Mouse (Mus musculus) hindlimb bud, embryonic 11.5 days (tissue): Measurements from ENCODE around the gene Gm45711.

ENCODE experiments used
- DNase-seq: peaks from one replicate; pipeline ENCODE4 v3.0.0-alpha.2; 2012; ENCODE audit warnings: low read depth, low spot score; ENCODE audit errors: extremely low spot score

The Gm45711 gene

DNA sequence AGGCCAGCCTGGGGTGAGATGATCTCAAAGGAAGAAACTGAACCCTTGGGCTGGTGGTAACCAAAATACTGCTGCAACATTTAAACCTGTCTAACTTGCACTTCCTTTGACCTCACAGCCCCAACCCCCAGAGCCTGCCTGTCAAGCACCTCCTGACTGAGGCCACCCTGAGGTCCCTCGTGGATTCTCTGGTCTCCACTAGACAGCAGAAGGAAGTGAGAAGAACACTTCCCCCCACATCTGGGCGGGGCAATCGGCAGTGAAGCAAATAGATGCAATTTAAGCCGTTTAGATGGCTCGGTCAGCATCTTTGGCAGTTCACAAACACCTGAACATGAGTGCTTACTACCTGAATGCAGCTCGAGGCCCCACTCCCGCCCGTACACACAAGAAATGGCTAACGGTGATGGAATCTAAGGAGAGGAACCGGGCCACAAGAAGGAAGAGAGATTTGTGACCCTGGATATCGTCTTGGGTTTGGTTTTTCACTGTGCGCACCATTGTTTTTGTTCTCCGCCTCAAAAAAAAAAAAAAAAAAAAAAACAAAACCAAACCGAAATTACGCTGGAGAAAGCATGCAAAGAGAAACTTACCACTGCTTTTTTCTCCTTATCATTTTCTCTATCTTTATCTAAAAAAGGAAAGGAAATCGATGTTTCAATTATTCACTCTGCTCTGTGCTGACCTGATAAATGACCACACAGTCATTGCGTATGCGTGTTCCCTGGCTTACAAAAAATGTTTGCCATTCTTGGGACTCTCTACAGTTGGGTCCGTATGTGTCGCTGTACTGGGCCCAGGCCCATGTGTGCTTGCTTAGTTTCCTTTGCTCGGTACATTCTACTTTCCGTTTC lies 62.6 kb downstream of the Gm45711 start:
- no peak for DNase-seq

DNA sequence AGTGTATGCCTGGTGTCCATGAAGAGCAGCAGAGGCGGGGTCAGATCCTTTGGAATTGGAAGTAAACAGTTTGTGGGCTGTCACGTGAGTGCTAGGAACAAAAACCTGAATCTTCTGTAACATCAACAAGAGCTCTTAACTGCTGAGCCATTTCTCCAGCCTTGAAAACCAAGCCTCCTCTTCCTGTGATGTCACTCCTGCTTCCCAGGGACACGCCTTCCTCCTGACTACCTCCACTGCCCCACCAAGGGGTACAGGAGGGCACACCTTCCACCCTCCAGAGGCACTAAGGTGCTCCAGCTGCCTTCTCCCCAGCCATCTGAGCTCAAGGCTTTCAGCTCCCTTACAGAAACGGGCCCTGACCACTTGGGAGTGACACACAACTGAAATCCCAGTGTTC lies 63.3 kb downstream of the Gm45711 start:
- DNase-seq = no peak

DNA sequence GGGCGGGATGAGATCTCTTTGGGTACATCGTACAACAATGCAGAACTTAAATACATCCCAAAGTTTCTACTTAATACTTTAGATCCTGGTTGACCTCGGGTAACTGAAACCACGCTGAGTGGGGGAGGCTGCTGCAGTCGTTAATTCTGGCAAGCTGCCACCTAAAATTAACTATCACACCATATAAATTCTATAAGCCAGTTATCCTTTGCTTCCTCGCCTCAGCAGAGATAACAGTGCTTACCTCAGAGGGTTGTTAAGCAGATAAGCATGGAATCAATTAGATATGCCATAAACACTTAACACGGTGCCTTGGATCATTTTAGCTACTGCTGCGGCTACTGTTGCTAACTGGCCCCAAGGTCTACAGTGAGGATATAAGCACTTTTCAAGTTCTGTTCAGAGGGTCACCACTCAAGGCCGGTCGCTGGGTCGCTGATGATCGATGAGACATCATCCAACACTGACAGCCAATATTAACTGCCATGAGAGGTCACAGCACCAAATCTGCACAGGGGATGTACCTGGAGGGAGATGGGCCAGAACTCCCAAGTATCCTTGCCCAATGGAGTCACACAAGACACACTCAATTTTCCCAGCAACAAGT lies 67.7 kb downstream of the Gm45711 start:
- DNase-seq = no peak

DNA sequence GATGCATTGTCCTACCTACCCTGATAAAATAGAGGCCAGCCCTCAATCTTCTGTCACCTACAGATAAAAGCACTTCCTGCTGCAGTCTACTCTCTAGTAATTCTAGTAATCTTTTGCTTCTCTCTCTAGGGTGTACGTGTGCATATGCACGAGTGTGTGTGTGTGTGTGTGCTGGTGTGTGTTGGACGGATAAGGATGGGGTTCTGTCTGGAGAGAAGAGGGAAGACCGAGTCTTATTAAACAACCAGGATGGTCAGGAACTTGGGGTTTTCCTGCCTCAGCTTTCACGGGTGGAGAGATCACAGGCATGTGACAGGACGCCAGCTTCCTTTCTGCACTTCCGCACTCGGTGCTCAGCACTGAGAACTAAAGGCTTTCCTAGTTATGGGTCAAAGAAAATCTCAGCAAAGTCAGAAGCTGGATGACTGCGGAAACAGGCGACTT lies 70.4 kb downstream of the Gm45711 start:
- no peak for DNase-seq

DNA sequence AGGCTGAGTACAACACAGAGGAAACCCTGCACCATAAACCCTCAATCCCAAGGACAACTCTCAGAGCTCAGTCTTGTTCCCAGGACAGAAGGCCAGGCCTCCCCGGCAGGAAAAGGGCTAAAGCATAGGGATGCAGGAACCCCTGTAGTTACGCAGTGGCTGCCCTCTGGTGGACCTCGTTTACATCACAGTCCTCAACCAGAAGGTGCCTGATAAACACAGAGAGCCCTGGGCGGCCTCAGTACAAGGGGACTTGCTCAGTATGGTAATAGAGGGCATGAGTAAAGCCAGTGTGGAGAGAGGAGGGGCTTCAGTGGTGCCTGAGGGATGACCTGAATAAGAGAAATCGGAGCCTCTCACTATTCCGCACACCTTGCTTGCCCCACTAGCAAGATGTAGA lies 75.3 kb downstream of the Gm45711 start:
- DNase-seq = no peak

DNA sequence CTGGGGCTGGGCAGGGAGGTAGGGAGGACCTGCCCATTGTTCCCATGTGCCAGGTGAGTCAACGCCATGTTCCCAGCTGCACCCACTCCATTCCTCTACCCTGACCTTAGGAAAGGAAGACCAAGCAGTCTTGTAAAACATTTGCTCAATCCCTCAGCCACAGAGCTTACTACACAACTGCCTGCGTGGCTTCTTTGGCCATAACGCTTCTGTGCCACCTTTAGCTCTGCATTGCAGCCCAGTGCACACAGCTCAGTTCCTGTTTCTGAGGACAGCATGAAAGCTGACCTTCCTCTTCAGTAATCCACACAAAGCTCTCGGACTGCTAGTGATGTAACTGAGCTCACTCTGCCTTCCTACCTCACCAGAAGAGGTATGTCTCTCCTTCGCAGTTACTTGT lies 77.0 kb downstream of the Gm45711 start:
- DNase-seq = no peak

DNA sequence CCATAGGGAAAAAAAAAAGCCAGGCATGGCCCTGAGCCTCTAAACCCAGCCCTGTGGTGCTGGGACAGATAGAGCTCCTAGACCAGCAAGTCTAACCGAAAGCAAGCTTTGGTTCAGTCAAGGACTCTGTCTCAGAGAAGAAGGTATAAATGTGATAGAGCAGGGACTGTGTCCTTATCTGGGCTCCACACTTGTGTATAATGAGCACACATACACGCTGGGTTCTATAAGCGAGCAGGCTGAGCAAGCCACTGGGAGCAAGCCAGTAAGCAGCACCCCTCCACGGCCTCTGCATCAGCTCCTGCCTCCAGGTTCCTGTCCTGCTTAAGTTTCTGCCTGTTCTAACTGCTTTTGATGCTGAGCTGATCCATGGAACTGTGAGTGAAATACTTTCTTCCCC lies 77.8 kb downstream of the Gm45711 start:
- DNase-seq = no peak
